Mouse (Mus musculus) stomach, postnatal 0 days (tissue): ENCODE results near the gene Prdx3. TPM values are rescaled to one million over a fixed set of nuclear protein-coding genes. Genes with fewer than 3 reads are reported as not detected.
A peak's percentile ranks its signal among the peaks of the same experiment; 100 is the strongest.
"Not testable (repeated sequence)": the region's sequence is repeated elsewhere in the genome, so short reads cannot be mapped to it uniquely, and the experiment has no call there.

Source experiments
- ATAC-seq: fragments of 200-750 bp; cut with Nextera tagmentation; 2 replicates; pipeline ENCODE4 v1.8.0; 2017; ENCODE audit not compliant: low FRiP score, low TSS enrichment
- DNase-seq: peaks from one replicate; pipeline ENCODE4 v3.0.0-alpha.2; 2016; ENCODE audit warnings: low spot score
- H3K27ac ChIP-seq: fragments of 300-500 bp; sonication (generic); replicated peaks from 2 replicates; pipeline ENCODE4 v1.5.1; 2014; ENCODE audit warnings: mild to moderate bottlenecking, control low read depth
- H3K27me3 ChIP-seq: fragments of 300-500 bp; sonication (generic); 2 replicates; pipeline ENCODE4 v1.6.1; 2014; ENCODE audit warnings: low read length; ENCODE audit not compliant: control insufficient read depth, insufficient read depth
- H3K36me3 ChIP-seq: fragments of 300-500 bp; sonication (generic); 2 replicates; pipeline ENCODE4 v1.6.1; 2014; ENCODE audit warnings: low read length, mixed read lengths; ENCODE audit not compliant: control insufficient read depth, insufficient read depth
- H3K4me1 ChIP-seq: fragments of 300-500 bp; sonication (generic); replicated peaks from 2 replicates; pipeline ENCODE4 v1.6.1; 2014; ENCODE audit warnings: antibody characterized with exemption; ENCODE audit not compliant: control insufficient read depth, insufficient read depth
- H3K4me2 ChIP-seq: fragments of 300-500 bp; sonication (generic); replicated peaks from 2 replicates; pipeline ENCODE4 v1.6.1; 2014; ENCODE audit warnings: low read depth, mild to moderate bottlenecking, control low read depth, moderate library complexity
- H3K4me3 ChIP-seq: fragments of 300-500 bp; sonication (generic); 2 replicates; pipeline ENCODE4 v1.5.1; 2014; ENCODE audit warnings: low read depth, low read length, control low read depth
- H3K9ac ChIP-seq: fragments of 300-500 bp; sonication (generic); 2 replicates; pipeline ENCODE4 v1.6.1; 2014; ENCODE audit warnings: mild to moderate bottlenecking, low read length, control low read depth, mixed read lengths
- H3K9me3 ChIP-seq: fragments of 300-500 bp; sonication (generic); 2 replicates; pipeline ENCODE4 v1.6.1; 2016; ENCODE audit warnings: low read length; ENCODE audit not compliant: control insufficient read depth
- CTCF ChIP-seq: IDR thresholded peaks from 2 replicates; pipeline ENCODE4 v1.5.1; 2016; ENCODE audit warnings: antibody characterized with exemption, low read depth, mild to moderate bottlenecking, moderate library complexity
- EP300 ChIP-seq: optimal IDR thresholded peaks from 2 replicates; pipeline ENCODE3; 2016; ENCODE audit warnings: antibody characterized with exemption
- WGBS: fragments of 180-500 bp; shearing (Covaris S2); extraction: QIAGEN DNeasy Blood & Tissue Kit; methylation state at CpG from one replicate; pipeline ENCODE4 v1.1.7; 2014; 5-methylcytosine and 5-hydroxymethylcytosine counted together
- polyA plus RNA-seq: library from polyadenylated mRNA; unstranded; fragments of >200 nt; fragmentation: Nextera tagmentation; extraction: Ambion mirVana; gene quantifications from 2 replicates; pipeline ENCODE4 v1.2.1, GENCODE M21; 2015

The Prdx3 gene
- polyA plus RNA-seq, 1 experiment from 2014 or later, result 127 TPM

GRCm38 (mm10) chr19:60873501-60873900 is 855 bp downstream of the Prdx3 start:
- no peak for TF ChIP-seq CTCF
- no peak for ATAC-seq
- peak overlapping the region; percentile 81 for H3K9ac ChIP-seq

GRCm38 (mm10) chr19:60872272-60872671 is 2.1 kb downstream of the Prdx3 start:
- ATAC-seq, result no peak
- H3K4me1 ChIP-seq, result 0 out of 2 replicates have a peak, but pooled peaks cover 4% of the 10 kb centered on the region
- no peak overlapping the region for H3K4me3 ChIP-seq
- H3K9me3 ChIP-seq, result no peaks in the 10 kb centered on the region
- DNase-seq, result no peak
- H3K4me2 ChIP-seq, result no peak overlapping the region
- H3K27ac ChIP-seq, result peak overlapping the region; percentile 8; the same call in 1 of the 2 replicates
- H3K9ac ChIP-seq, result no peak overlapping the region
- H3K27me3 ChIP-seq, result no peaks in the 10 kb centered on the region
- 53% methylated on average over 1 of the region's 1 CpGs for WGBS
- H3K36me3 ChIP-seq, result peaks cover 8% of the 10 kb centered on the region; the same call in 1 of the 2 replicates
- TF ChIP-seq CTCF, result no peak
- TF ChIP-seq EP300, result no peak

More at GRCm38 (mm10) chr19:60873501-60873900, 855 bp downstream of the Prdx3 start:
- H3K27me3 ChIP-seq, result no peaks in the 10 kb centered on the region
- H3K4me1 ChIP-seq, result 0 out of 2 replicates have a peak, but pooled peaks cover 4% of the 10 kb centered on the region
- WGBS, result 9% methylated on average over 4 of the region's 4 CpGs
- DNase-seq, result peak; percentile 27
- no peaks in the 10 kb centered on the region for H3K9me3 ChIP-seq
- peak overlapping the region; percentile 67 for H3K4me3 ChIP-seq
- peak overlapping the region; percentile 92 for H3K27ac ChIP-seq
- H3K36me3 ChIP-seq, result peaks cover 5% of the 10 kb centered on the region; the same call in 1 of the 2 replicates
- H3K4me2 ChIP-seq, result peak overlapping the region; percentile 78

DNA sequence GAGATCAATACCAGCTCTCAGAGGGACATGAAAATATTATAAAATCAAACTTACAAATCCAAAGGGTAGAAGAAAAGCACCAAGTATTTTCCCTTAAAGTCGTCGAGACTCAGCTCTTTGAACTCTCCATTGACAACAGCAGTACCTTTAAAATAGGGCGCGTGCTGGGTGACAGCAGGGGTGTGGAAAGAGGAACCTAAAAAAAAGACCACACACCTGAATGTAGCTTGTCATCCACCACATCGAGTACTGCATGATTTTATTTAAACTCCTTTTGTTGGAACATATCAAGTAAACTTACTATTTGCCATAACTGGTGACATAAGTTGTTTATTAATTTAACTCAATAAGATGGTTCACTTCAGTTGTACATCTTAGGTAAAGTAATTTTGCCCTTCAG is 3.0 kb downstream of the Prdx3 start:
- no peak for TF ChIP-seq CTCF
- TF ChIP-seq EP300, result no peak
- DNase-seq, result no peak
- Histone ChIP-seq H3K4me1 (0 out of 2 replicates have a peak, but pooled peaks cover 4% of the 10 kb centered on the region), H3K27ac (no peak overlapping the region), H3K4me3 (no peak overlapping the region), H3K36me3 (peaks cover 8% of the 10 kb centered on the region; the same call in 1 of the 2 replicates), H3K9me3 (no peaks in the 10 kb centered on the region), H3K27me3 (no peaks in the 10 kb centered on the region), H3K4me2 (no peak overlapping the region), H3K9ac (no peak overlapping the region)
- WGBS, result 93% methylated on average over 5 of the region's 5 CpGs
- no peak for ATAC-seq

- no peak for ATAC-seq
- no peak overlapping the region for H3K9ac ChIP-seq
- 83% methylated on average over 1 of the region's 1 CpGs for WGBS
- no peak for DNase-seq
- H3K4me2 ChIP-seq, result no peak overlapping the region
- TF ChIP-seq CTCF (peak; percentile 52), EP300 (no peak)
- H3K27ac ChIP-seq, result no peak overlapping the region
- peaks cover 8% of the 10 kb centered on the region; the same call in 1 of the 2 replicates for H3K36me3 ChIP-seq
- H3K4me3 ChIP-seq, result no peak overlapping the region
- 0 out of 2 replicates have a peak, but pooled peaks cover 4% of the 10 kb centered on the region for H3K4me1 ChIP-seq
- H3K27me3 ChIP-seq, result no peaks in the 10 kb centered on the region
- H3K9me3 ChIP-seq, result no peaks in the 10 kb centered on the region
These were observed 3.9 kb downstream of the Prdx3 start for GRCm38 (mm10) chr19:60870489-60870888.

- not testable (repeated sequence) for H3K4me2 ChIP-seq, H3K4me1 ChIP-seq, H3K4me3 ChIP-seq, H3K9ac ChIP-seq, H3K9me3 ChIP-seq, H3K27me3 ChIP-seq, H3K27ac ChIP-seq, ATAC-seq, DNase-seq, H3K36me3 ChIP-seq
- WGBS, result 92% methylated on average over 4 of the region's 4 CpGs
These were observed 8.2 kb downstream of the Prdx3 start for GRCm38 (mm10) chr19:60866169-60866568.

DNA sequence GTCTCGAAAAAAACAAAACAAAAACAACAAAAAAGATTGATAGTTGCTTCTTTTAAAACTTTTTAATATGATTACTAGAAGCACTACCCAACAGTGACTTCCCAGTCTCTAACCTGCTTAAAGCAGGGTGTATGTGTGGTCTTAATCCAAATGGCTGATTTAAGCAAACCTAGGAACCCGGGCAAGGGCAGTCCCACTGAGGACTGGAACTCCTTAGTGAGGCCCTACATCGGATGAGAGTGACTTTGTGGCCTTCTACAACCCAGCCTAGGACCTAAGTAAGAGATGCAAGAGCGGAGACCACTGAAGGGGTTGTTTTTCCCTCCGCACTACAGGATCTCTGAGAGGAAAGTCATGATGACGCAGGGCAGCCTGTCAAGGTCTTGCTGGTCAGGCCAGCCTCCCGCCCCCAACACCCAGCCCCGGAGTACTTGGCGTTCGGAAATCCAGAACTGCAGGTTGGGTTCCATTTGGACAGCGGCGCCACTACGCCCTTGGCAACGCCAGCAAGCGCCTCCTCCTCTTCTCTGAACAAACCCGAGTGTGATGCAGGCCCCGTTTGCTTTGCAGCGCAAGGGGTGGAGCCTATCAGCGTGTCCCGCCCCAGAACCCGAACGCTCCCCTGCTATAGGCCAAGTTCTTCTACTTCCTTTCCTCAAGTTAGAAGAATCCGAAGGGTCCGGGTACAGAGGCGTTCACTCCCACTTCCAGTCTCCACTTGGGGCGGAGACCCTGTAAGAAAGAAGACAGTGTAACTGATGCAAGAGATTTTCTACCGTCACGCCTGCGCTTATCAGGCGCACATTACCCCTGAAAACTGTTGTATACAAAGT is 13.3 kb downstream of the Prdx3 start, which contains the start of gene Sfxn4:
Gene Sfxn4, minus strand, starts transcription at position 612 of the 833 bp plus-strand sequence.
- no peaks in the 10 kb centered on the region for H3K36me3 ChIP-seq
- ATAC-seq, result peak; percentile 98
- no peaks in the 10 kb centered on the region for H3K9me3 ChIP-seq
- H3K27ac ChIP-seq, result peak within 1 kb of the TSS; percentile 77
- peak within 1 kb of the TSS; percentile 56 for H3K9ac ChIP-seq
- TF ChIP-seq EP300 (no peak), CTCF (no peak)
- DNase-seq, result peak; percentile 91
- 2% methylated on average over 30 of the region's 30 CpGs for WGBS
- H3K4me1 ChIP-seq, result no peaks in the 10 kb centered on the region
- H3K27me3 ChIP-seq, result no peaks in the 10 kb centered on the region
- peak within 1 kb of the TSS; percentile 54 for H3K4me3 ChIP-seq
- peak within 1 kb of the TSS; percentile 69 for H3K4me2 ChIP-seq
